Mouse (Mus musculus) myocyte (in vitro differentiated cells): ENCODE measurements at regions not wholly inside any gene's neighbourhood (a gene's known extent, or its start where the extent isn't known, plus 50 kb on each side); places are given as distances from the start of the nearest gene placed in this dataset.

Experiments
- H3K27me3 ChIP-seq: one replicate; pipeline ENCODE4 v1.6.1; 2011; ENCODE audit not compliant: control insufficient read depth, insufficient read depth, insufficient read length
- H3K36me3 ChIP-seq: one replicate; pipeline ENCODE4 v1.6.1; 2011; ENCODE audit not compliant: control insufficient read depth, insufficient read depth
- H3K4me2 ChIP-seq: one replicate; pipeline ENCODE4 v1.6.1; 2011; ENCODE audit warnings: low read depth, control low read depth
- H3K4me3 ChIP-seq: one replicate; pipeline ENCODE4 v1.5.1; 2011; ENCODE audit warnings: mild to moderate bottlenecking, control low read depth, moderate library complexity
- H3K79me2 ChIP-seq: one replicate; pipeline ENCODE4 v1.6.1; 2011; ENCODE audit not compliant: control insufficient read depth, insufficient read depth
- H3ac ChIP-seq: one replicate; pipeline ENCODE4 v1.6.1; 2011; ENCODE audit not compliant: control insufficient read depth, insufficient read length
- CEBPB ChIP-seq: IDR thresholded peaks from 2 replicates; pipeline ENCODE4 v1.6.1; 2011; ENCODE audit warnings: mild to moderate bottlenecking, moderate library complexity; ENCODE audit not compliant: poor library complexity, insufficient read depth, severe bottlenecking
- E2F4 ChIP-seq: IDR thresholded peaks from one replicate; pipeline ENCODE4 v1.6.1; 2011; ENCODE audit warnings: mild to moderate bottlenecking, control low read depth, moderate library complexity; ENCODE audit not compliant: insufficient read depth
- MAX ChIP-seq: IDR thresholded peaks from one replicate; pipeline ENCODE4 v1.6.1; 2011; ENCODE audit warnings: low read depth, mild to moderate bottlenecking, control low read depth
- MYOD1 ChIP-seq, 3 experiments: IDR thresholded peaks; one replicate each; pipeline ENCODE4 v1.6.1; 2011; ENCODE audit warnings: control low read depth in 2 of 3, low read depth in 2 of 3, mild to moderate bottlenecking in 2 of 3, moderate library complexity in 1 of 3; ENCODE audit not compliant: insufficient read length in 2 of 3, control insufficient read depth in 1 of 3
- MYOG ChIP-seq, 3 experiments: IDR thresholded peaks; one replicate each; pipeline ENCODE4 v1.6.1; 2011; ENCODE audit warnings: control low read depth in 2 of 3, low read depth in 2 of 3, mild to moderate bottlenecking in 2 of 3; ENCODE audit not compliant: insufficient read length in 2 of 3, control insufficient read depth in 1 of 3, insufficient read depth in 1 of 3
- POLR2A ChIP-seq: IDR thresholded peaks from one replicate; pipeline ENCODE4 v1.6.1; 2011; ENCODE audit warnings: low read depth, mild to moderate bottlenecking, control low read depth, moderate library complexity; ENCODE audit not compliant: insufficient read length
- POLR2AphosphoS2 ChIP-seq: IDR thresholded peaks from one replicate; pipeline ENCODE4 v1.6.1; 2011; ENCODE audit warnings: low read depth, control low read depth; ENCODE audit not compliant: insufficient read length
- REST ChIP-seq: IDR thresholded peaks from one replicate; pipeline ENCODE4 v1.6.1; 2011; ENCODE audit warnings: mild to moderate bottlenecking, control low read depth, moderate library complexity; ENCODE audit not compliant: insufficient read depth, insufficient read length
- SRF ChIP-seq: IDR thresholded peaks from one replicate; pipeline ENCODE4 v1.6.1; 2011; ENCODE audit warnings: low read depth; ENCODE audit not compliant: control insufficient read depth, insufficient read length
- TCF12 ChIP-seq: IDR thresholded peaks from one replicate; pipeline ENCODE4 v1.6.1; 2011; ENCODE audit warnings: mild to moderate bottlenecking, control low read depth; ENCODE audit not compliant: poor library complexity, insufficient read depth, severe bottlenecking
- TCF3 ChIP-seq: IDR thresholded peaks from one replicate; pipeline ENCODE4 v1.6.1; 2011; ENCODE audit warnings: low read depth, control low read depth; ENCODE audit not compliant: insufficient read length
- USF1 ChIP-seq: IDR thresholded peaks from one replicate; pipeline ENCODE4 v1.6.1; 2011; ENCODE audit warnings: low read depth, mild to moderate bottlenecking, control low read depth, moderate library complexity

DNA sequence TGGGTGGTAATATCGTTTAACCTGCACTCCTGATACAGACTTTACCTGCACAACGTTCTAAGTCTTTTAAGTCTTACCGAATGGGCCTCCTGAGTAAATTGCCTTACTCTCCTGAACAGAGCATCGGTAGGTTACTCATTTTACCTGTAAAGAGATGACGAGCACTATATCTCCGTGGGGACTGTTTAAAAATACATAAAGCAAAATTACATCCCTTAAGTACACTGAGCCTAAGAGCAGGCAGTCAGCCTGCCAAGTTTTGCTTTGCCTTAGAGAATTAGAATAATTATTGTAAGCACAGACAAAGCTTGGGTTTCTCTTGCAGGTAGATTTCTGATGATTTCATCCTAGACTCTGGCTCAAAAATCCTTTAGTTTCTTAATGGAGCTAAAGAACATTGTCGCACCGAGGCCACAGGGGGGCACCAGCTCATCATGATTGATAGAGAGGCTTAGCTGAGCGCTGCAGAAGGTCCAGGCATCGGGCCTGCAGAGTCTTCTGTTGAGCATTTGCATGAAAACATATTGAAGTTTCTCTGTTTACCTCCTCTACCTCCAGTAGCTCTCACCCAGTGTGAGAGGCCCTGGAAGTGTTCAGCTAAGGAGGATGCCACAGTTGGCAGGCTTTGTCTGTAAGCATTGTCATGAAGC lies 208.3 kb upstream of the Ccdc54 start:
- TF ChIP-seq MYOG (IDR thresholded peaks at IDR 0.05; ENCODE audit: control insufficient read depth in 1 of 3, insufficient read depth in 1 of 3, insufficient read length in 2 of 3, low read depth in 2 of 3) = no peak
- TF ChIP-seq MYOD1 (IDR thresholded peaks at IDR 0.05; ENCODE audit: control insufficient read depth in 1 of 3, insufficient read length in 2 of 3, low read depth in 2 of 3) = no peak
- TF ChIP-seq POLR2AphosphoS2 = no peak
- TF ChIP-seq CEBPB = no peak
- no peak for TF ChIP-seq USF1
- TF ChIP-seq POLR2A = no peak
- no peak for TF ChIP-seq REST
- TF ChIP-seq TCF12 = no peak
- no peak for TF ChIP-seq E2F4
- TF ChIP-seq MAX = no peak
- TF ChIP-seq TCF3 = no peak
- no peak for TF ChIP-seq SRF
- H3K79me2 ChIP-seq = no peaks in the 10 kb centered on the region
- H3K36me3 ChIP-seq = no peaks in the 10 kb centered on the region
- H3ac ChIP-seq = no peak overlapping the region
- H3K4me2 ChIP-seq = no peak overlapping the region
- no peaks in the 10 kb centered on the region for H3K27me3 ChIP-seq
- no peak overlapping the region for H3K4me3 ChIP-seq

DNA sequence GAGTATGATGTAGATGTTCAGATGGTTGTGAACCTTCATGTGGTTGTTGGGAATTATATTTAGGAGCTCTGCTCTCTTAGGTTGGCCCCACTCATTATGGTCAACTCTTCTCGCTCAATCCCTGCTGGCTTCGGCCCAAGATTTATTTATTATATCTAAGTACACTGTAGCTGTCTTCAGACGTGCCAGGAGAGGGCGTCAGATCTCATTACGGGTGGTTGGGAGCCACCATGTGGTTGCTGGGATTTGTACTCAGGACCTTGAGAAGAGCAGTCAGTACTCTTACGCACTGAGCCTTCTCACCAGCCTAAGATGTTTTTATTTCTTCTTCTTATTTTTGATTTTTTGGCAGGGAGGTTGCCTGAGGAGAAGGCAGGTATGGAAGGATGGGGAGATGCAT lies 207.1 kb upstream of the Ccdc54 start:
- Histone ChIP-seq H3K4me2 (no peak overlapping the region), H3ac (no peak overlapping the region), H3K79me2 (no peaks in the 10 kb centered on the region), H3K36me3 (no peaks in the 10 kb centered on the region), H3K4me3 (no peak overlapping the region), H3K27me3 (no peaks in the 10 kb centered on the region)
- TF ChIP-seq CEBPB = no peak
- TF ChIP-seq E2F4 = no peak
- no peak for TF ChIP-seq REST
- TF ChIP-seq MYOD1 (IDR thresholded peaks at IDR 0.05; ENCODE audit: control insufficient read depth in 1 of 3, insufficient read length in 2 of 3, low read depth in 2 of 3) = no peak
- TF ChIP-seq TCF3 = no peak
- TF ChIP-seq POLR2AphosphoS2 = no peak
- no peak for TF ChIP-seq USF1
- no peak for TF ChIP-seq POLR2A
- TF ChIP-seq TCF12 = no peak
- no peak for TF ChIP-seq MAX
- no peak for TF ChIP-seq MYOG (IDR thresholded peaks at IDR 0.05; ENCODE audit: control insufficient read depth in 1 of 3, insufficient read depth in 1 of 3, insufficient read length in 2 of 3, low read depth in 2 of 3)
- TF ChIP-seq SRF = no peak

DNA sequence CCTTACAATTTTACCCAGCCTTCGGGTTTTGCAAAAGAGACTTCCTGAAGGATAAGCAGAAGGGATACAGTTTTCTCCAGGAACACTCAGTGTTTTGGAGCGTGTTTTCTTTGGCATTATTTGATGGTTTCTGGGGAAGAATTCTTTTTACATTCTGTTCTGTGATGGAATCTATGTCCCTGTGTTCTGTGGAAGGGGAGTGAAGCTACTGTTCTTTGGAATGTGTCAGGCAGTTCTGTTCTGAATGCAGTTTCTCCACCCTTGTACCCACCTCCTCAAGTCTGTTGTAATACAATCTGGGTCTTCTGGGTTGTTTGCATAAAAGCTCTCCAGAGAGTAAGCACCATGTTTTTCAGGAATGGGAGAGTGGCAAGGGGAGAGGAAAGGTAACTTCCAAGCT lies 202.0 kb upstream of the Ccdc54 start:
- Histone ChIP-seq H3K79me2 (no peaks in the 10 kb centered on the region), H3K4me2 (no peak overlapping the region), H3K4me3 (no peak overlapping the region), H3K36me3 (no peaks in the 10 kb centered on the region), H3K27me3 (no peaks in the 10 kb centered on the region), H3ac (no peak overlapping the region)
- TF ChIP-seq REST (no peak), MYOG (IDR thresholded peaks at IDR 0.05; ENCODE audit: control insufficient read depth in 1 of 3, insufficient read depth in 1 of 3, insufficient read length in 2 of 3, low read depth in 2 of 3) (no peak), E2F4 (no peak), TCF12 (no peak), USF1 (no peak), MYOD1 (IDR thresholded peaks at IDR 0.05; ENCODE audit: control insufficient read depth in 1 of 3, insufficient read length in 2 of 3, low read depth in 2 of 3) (no peak), POLR2A (no peak), POLR2AphosphoS2 (no peak), TCF3 (no peak), CEBPB (no peak), SRF (no peak), MAX (no peak)

DNA sequence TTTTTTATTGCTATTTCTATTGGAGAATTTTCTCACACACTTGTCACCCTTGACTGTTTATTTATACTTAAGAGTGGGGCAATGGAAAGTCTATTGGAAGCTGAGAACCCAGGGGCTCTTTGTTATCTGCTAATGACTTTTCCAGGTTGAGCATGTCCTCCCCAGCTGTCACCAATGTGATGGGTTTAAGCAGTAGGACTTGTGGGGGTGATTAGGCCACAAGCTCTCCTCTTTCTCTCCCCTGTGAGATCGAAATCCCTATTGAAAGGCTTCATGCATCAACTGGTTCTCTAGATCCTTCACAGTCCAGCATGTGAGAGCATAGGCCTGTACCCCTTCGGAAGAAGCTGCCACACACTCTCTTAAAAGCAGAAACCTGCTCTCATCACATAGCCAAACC lies 201.6 kb upstream of the Ccdc54 start:
- no peak overlapping the region for H3K4me2 ChIP-seq
- no peaks in the 10 kb centered on the region for H3K36me3 ChIP-seq
- TF ChIP-seq MAX (no peak), POLR2AphosphoS2 (no peak), SRF (no peak), MYOG (IDR thresholded peaks at IDR 0.05; ENCODE audit: control insufficient read depth in 1 of 3, insufficient read depth in 1 of 3, insufficient read length in 2 of 3, low read depth in 2 of 3) (no peak), USF1 (no peak), TCF3 (no peak), REST (no peak), POLR2A (no peak), MYOD1 (IDR thresholded peaks at IDR 0.05; ENCODE audit: control insufficient read depth in 1 of 3, insufficient read length in 2 of 3, low read depth in 2 of 3) (no peak), CEBPB (no peak), E2F4 (no peak), TCF12 (no peak)
- H3K79me2 ChIP-seq = no peaks in the 10 kb centered on the region
- no peak overlapping the region for H3ac ChIP-seq
- no peak overlapping the region for H3K4me3 ChIP-seq
- no peaks in the 10 kb centered on the region for H3K27me3 ChIP-seq

GRCm38 (mm10) chr16:50788702-50789101 lies 197.7 kb upstream of the Ccdc54 start:
- Histone ChIP-seq H3K4me2 (no peak overlapping the region), H3K36me3 (no peaks in the 10 kb centered on the region), H3K79me2 (no peaks in the 10 kb centered on the region), H3K27me3 (no peaks in the 10 kb centered on the region), H3K4me3 (no peak overlapping the region), H3ac (no peak overlapping the region)
- TF ChIP-seq POLR2A (no peak), TCF12 (no peak)
